Mouse (Mus musculus) natural killer cell, adult 2 months (primary cell): Measurements from ENCODE around the gene Ttc34.

Experiments used
- DNase-seq, 2 experiments: peaks; one replicate each; pipeline ENCODE4 v3.0.0; 2022; ENCODE audit warnings: low spot score in 2 of 2

Gene Ttc34

DNA sequence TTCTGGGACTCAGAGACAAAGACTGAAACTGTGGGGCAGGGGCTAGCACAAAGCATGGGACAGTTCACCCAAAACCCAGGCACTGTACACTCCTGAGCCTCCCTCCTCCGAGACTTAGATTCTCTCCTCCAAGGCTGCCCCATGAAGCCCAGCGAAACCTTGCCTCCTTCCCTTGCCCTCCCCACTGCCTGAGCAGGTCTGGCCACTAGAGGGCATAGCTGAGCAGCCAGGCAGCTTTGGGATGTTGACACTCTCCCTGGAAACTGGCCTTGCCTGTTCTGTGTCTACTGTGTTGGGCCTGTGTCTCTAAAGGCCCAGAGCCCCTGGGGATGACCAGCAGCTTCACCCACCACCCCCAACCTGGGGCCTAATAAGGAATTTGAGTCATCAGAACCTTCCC lies at the start of gene Ttc34:
Ttc34 (plus strand) TSS at position 290 of the 400 bp plus-strand sequence.
- DNase-seq: peak in 1 of 2 experiments; percentile 48

DNA sequence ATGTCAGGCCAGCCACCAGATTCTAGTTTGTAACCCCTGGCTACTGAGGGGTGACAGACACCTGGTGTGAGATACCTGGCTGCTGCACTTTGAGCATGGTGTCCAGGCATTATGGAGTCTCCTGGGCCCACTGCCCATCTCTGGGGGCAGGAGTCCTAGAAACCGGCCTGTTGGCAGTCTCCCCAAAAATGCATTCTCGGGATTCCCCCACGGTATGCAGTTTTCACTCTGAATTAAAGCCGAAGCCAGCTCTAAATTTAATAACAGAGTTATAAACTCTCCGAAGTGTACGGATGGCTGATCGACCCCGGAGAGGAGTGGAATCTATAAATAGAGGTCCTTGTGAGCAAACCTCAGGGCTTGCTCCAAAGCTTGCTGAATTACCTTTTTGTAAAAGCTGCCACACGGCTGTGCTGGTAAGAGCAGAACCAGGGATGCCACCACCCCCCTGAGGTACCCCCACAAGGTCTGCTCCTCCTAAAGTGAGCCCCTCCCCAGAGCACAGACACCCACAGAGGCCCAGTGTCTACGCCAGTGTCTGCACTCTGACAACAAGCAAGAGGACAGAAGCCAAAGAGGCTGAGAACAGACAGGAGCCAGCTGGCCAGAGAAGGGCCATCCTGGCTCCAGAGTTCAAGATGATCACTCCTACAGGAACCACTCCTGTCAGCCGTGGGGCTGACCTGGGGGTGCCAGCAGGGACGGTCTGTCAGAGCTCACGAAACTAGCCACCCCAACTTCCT lies 49.1 kb upstream of the Ttc34 start:
- DNase-seq: no peak

DNA sequence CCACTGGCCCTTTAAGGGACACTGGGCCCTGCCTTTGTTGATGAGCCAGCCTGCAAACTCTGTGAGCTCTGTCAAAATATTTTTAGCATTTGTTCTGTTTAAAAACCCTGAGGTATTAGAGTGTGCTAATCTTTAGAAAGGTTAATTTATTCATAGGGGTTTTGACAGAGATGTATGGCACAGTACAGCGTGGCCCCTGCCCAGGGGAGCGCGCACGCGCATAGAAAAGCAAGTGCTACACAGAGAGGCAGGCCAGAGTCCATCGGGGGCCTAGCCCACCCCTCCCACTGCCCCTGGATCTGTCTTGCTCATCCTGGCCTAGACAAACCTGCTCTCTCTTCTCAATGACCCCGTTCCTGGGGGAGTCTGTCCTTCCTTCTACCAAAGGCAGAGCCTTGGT lies 45.4 kb upstream of the Ttc34 start:
- no peak for DNase-seq

DNA sequence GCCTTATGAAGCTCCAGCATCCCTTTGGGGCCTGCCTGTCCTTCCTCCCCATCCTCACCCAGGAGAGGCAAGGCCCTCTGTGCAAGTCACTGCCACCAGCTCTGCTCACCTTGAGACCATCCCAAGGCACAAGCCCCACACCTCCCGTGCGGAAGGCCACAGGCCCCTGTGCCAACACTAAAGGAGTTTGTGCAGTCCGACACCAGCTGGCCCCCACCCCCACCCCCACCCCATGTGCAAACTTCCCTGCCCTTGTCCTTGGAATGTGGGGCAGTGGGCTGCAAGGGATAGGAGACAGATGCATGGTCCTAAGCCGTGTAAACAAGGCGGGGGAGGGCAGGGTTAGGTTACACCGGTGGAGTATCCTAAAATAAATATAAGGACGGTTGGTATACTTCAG lies 43.8 kb upstream of the Ttc34 start:
- no peak for DNase-seq

DNA sequence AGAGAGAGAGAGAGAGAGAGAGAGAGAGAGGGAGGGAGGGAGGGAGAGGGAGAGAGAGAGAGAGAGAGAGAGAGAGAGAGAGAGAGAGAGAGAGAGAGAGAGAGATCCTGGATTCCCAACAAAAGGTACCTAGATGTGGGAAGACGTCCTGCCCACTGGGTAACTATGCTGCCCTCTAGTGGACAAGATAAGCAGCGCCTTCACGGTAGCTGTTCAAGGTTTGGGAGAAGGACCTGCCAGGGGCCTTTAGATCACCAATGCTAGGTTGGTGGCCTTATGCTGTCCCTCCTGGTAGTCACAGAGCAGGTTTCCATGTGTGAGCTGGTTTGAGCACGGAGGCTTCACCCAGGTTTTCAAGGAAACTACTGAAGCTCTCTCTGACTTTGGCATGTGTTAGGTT lies 39.4 kb upstream of the Ttc34 start:
- peak; percentile 9 to 28 for DNase-seq

DNA sequence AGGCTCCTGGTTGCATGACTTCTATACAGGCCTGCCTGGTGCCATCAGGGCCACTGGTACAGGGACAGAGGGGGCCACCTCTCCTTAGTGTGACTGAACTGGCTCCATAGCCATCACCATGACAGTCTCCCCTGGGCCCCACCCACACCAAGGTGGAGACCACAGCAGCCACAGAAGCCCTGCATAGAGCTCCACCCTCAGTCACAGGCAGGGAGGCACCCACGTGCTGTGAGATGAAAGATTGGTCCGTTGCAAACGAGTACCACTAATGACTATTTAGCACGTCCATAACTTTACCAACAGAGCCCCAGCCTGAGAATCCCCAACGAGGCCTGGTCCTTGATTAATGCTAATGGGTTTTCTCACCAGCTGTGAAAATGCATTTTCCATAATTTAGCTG lies 36.7 kb upstream of the Ttc34 start:
- DNase-seq: no peak

DNA sequence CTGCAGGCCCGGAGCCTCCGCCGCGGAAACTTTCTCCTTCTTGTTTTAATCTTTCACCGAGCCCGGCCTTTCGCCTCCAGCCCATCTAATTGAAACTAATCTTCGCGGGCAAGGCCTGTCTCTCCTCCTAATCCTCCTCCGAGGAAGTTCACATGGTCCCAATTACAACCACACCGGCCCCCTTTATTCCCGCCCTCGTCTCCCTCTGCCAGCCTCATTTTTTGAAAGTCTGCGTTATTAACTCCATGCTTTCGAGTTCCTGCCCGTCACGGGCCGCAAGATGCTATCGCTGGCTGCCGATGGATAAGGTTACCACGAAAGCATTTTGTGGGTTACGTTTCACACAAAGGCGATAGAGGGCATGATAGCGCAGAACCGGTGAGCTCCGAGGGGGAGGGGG lies 35.0 kb upstream of the Ttc34 start:
- no peak for DNase-seq

DNA sequence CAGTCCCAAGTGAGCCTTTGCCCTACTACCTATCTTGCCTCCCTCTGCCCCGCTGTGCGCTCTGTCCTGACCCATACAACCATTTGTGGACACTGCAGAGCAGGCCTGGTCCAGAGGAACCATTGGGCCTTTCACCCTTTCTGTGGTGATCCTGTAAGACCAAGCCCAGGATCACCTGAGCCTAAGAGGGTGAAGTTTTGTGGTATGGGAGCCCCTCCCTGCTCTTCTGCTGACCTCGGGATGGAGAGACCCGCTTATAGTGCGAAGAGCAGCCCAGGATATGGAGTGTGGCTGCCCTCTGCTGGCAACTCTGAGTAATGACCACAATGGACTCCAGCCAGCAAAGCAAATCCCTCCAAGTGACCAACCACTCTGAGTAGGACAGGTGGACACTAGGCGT lies 11.6 kb upstream of the Ttc34 start:
- peak; percentile 11 to 19 for DNase-seq

DNA sequence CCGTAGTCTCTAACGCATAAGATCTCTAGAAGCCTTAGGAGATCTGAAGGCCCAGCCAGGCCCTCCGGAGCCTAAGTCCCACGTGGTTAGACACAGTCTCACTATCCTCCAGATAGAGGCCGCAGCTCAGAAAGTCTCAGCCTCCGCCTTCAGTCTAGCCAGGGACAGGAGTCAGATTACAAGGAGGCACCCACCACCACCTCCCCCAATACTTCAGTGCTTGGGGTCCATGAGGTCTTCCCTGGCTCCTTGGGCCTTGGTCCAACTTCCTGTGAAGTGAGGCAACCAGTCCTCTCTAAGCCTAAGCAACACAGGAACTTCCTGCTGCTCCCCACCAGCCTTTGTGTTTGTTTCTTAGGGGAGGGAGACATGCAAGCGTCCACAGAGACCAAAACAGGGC lies 11.0 kb upstream of the Ttc34 start:
- DNase-seq: no peak

DNA sequence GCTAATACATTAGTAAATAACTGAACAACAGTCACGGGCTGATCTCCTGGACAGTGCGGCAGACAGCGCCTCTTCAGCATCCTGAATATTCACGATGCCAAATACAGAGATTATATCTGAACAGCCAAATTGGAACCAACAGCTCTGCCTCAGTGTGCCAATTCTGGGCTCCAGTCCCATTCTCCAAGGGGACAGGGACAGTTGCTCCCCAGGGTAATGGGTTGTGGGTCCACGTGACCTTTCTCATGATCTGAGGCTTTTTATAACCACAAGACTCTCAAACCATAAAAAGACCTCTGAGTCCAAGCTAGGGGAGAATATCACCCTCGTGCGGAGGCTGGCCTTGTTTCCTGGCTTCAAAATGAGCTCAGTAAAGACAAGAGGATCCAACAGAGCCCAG lies 10.1 kb upstream of the Ttc34 start:
- DNase-seq: no peak

DNA sequence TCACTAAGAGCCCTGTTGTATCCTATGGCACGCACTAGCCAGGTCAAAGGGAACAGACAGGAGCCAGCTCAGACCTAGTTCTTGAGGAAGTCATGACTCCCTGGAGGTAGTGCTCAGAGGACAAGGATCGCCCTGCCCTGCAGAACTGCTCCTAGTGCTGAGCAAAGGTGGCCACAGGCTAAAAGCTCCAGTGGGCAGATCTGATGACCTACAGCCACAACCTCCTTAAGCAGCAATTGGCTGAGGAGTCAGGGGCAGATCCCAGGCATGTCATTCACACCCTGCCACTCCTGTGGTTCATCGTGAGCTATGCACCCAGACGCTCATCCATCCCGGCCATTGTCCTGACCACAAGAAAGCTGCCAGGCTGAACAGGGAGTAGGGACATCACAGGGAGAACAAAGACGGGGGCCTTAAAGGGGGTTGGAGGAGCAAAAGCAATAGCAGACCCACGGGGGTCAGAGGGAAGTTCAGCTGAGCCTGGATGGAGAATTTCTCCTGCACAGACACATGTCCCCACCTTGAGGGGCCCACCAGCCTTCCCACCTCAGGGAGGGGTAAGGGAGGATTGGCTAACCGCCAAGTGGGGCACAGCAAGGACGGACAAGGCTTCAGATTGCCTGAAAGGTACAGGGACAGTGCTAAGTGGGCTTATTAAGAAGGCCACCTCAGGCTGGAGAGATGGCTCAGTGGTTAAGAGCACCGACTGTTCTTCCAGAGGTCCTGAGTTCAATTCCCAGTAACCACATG lies 9.2 kb upstream of the Ttc34 start:
- no peak for DNase-seq

DNA sequence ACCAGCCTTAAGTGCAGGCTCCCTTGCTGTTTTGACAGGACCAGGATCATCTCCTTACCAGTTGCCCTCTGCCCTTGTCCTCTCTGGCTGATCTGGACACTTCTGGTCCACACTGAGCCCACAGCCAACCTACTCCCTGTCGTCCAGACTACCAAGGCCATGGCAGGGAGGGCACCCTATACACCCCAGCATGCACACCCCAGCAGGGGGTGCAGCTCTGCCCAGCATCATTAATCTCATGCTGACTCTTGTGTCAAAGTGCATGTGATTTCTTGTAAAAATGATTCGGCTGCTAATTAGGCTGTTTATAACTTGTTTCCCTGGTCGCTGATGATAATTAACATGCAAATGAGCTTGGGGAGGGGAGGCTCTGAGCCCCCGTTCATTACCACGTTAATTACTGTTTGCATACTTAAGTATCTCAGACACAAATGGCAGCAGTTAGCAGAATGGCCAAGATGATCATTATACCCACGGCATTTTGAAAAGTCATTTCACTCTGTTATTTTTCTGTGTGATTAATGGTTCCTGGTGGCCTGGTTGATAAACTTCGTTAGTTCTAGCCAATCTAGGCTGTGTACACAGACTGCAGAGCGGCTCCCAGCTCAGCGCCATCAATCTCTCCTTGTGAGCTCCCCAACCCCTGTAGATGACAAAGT lies 5.2 kb upstream of the Ttc34 start:
- no peak for DNase-seq

DNA sequence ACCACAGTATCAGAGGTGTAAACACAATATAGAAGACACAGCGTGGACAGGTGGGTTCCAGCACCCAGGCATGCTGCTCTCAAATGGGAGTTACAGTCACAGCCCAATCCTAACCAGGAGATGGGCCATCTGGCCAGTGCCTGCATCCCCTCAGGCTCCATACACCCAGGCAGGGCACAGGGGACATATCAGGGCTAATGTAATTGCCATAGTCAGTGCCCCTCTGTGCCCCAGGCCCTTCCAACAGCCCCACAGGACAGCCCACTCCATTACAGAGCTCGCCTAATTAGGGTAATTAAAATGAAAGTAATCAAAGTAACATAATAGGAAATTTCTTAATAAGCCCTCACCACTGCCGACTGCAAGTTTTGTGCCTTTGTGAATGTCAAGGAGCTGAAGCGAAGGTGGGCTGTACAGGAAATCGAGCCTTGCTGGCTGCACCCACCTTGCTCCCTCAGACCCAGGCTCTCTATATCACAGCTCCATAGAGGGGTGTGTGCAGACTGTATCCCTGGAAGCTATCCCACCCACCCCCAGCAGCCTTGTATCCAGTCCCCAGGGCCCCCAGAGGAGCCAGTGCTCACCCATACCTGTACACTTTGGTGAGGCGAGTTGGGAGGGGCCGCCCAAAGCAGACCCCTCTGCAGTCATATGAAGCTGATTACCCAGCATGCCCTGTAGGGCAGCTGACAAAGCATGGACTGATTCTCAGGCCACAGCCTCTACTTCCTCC lies 910 bp upstream of the Ttc34 start:
- DNase-seq: no peak

DNA sequence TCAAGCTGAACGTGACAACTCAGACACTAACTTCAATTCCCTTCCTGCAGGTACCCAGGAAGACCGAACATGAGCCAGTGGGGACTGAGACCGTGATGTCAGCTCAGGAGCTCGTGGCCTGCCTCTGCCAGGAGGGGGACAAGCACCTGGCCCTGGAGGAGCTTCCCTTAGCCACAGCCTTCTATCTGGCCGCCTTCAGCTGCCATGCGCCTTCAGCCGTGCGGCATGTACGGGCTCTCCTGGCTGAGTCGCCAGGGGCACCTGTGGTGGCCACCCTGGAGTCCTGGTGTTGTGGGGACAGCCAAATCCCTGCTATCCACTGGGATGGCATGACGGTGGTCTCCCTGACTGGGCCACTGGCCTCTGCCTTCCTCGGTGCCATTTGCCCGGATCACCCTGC lies 1.5 kb downstream of the Ttc34 start:
- DNase-seq: no peak

DNA sequence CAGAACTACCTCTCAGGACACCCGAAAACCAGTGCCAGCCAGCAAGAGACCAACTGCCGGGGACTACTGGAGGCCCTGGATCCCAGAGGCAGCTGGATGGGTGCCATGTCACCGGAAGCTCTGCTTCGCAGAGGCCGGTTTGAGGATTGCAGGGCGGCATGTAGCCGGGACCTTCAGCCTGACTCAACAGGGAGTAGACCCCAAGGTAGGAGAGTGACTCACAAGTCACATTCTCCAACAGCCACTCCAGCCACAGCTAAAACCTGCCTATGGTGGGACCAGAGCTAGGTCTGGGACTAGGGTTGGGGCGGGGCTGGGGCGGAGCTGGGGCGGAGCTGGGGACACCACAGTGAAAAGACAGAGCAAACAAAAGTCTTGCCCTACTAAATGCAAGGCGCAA lies 2.1 kb downstream of the Ttc34 start:
- no peak for DNase-seq

DNA sequence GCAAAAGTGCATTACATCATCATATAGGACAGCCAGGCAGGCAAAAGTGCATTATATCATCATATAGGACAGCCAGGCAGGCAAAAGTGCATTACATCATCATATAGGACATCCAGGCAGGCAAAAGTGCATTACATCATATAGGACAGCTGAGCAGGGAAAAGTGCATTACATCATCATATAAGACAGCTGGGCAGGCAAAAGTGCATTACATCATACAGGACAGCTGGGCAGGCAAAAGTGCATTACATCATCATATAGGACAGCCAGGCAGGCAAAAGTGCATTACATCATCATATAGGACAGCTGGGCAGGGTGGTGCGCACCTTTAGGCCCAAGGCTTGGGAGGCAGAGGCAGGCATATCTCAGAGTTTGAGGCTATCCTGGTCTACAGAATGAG lies 15.4 kb downstream of the Ttc34 start:
- no peak for DNase-seq

DNA sequence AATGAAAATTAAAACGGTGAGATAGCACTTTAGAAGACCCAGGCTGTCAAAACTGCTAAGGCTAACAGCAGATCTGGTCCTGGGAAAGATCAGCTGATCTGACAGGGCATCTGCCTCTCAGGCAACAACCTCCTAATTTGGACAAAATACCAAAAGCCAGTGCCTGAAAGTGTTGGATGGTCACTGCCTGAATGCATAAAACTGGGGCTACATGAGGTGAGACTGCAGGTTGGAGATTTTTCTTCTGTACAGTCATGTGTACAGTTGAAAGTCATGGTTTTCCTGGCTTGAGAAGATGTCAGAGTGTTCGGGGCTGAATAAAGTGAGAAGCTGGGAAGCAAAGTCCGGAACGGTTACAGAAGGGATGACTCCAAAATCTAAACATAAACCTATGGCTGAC lies 16.6 kb downstream of the Ttc34 start:
- no peak for DNase-seq

DNA sequence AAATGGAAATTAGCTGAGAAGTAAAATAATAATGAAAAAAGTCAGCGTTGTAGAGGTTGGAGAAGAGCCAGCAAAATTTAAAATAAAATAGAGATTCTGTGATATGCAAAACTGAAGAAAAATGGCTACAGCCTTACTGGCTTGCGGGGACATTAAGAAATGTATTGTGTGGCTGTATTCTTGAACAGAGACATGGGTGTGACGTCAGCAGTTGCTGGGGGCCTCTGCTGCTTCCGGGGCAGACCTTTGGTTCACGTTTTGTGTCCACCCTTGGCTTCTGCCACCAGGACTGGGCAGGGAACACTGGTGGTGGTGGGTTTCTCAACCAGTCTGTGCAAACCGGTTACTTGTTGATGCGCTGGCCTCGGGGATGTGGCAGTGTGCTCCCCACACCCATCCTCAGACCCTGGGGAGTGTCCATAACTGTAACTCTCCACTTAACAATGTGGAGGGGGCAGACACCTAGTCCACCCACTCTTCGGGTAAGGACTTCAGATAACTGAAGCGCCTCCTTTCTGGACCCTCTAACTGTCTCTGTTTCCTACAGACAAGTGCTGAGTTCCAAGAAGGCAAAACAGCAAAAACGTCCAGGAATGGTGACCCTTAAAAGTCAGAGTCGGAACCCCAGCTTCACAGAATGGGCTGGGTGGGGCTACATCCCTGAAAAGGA lies 17.6 kb downstream of the Ttc34 start:
- no peak for DNase-seq

DNA sequence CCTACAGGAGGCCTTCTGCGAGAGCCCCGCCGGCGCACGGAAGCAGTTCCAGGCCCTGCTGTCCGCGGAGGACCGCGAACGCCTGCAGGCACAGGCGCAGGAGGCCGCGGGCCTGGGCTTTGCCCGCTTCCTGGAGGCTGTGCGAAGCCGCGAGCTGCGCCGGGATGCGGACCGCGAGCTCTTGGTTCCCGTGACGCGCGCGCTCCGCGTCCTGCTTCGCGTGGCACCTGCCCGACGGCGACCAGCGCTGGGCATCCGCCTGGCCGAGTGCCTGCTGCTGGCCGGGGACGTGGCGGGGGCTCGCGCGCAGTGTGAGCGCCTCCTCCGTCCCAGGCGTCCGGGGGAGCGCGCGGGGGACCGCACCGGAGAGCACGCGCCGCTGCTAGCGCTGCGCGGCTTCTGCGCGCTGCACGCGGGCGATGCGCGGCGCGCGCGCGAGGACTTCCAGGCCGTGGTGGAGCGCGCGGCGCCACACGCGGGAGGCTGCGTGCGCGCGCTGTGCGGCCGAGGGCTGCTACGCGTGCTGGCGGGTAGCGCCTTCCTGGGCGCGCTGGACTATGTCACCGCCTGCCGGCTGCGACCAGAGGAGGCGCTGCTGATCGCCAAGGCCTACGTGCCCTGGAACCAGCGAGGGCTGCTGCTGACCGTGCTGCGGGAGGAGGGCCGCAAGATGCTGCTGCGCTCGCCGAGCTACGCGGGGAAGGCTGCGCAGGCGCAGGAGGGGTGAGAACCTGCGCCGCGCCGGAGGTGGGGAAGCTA lies 18.6 kb downstream of the Ttc34 start:
- DNase-seq: peak in 1 of 2 experiments; percentile 31

DNA sequence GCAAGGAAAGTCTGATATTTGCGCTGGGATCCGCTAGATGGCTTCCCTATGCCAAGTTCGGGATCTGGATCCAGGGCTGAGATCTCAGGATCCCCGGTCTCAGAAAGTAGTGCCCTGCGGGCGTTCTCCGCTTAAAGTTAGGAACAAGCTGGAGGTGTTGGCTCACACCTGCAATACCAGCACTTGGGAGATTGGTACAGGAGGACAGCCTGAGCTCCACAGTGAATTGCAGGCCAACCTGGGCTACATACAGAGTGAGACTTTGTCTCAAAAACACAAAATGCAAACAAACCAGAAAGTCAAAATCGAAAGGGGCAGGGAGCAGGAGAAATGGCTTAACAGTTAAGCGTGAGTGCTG lies 19.2 kb downstream of the Ttc34 start:
- DNase-seq: no peak

DNA sequence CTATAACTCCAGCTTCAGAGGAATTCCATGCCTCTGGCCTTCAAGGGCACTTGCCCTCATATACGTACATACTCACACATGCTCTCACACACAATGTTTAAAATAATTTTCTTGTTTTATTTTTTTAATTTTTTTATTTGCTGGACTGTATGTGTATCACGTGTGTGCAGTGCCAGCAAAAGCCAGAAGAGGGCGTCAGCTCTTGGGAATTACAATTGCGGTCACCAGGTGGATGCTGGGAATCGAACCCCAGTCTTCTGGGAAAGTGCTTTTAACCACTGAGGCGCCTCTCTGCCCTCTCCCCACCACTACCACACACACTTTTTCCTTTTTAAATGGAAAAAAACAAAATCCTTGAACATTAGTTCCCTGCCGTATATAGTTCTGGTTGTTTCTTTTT lies 19.6 kb downstream of the Ttc34 start:
- no peak for DNase-seq
